Mouse (Mus musculus) stomach, postnatal 0 days (tissue): ENCODE results near the gene Gal3st2b.
"Not testable (repeated sequence)": the region's sequence is repeated elsewhere in the genome, so short reads cannot be mapped to it uniquely, and the experiment has no call there.

Experiments
- CTCF ChIP-seq: IDR thresholded peaks from 2 replicates; pipeline ENCODE4 v1.5.1; 2016; ENCODE audit warnings: antibody characterized with exemption, low read depth, mild to moderate bottlenecking, moderate library complexity
- EP300 ChIP-seq: optimal IDR thresholded peaks from 2 replicates; pipeline ENCODE3; 2016; ENCODE audit warnings: antibody characterized with exemption

DNA sequence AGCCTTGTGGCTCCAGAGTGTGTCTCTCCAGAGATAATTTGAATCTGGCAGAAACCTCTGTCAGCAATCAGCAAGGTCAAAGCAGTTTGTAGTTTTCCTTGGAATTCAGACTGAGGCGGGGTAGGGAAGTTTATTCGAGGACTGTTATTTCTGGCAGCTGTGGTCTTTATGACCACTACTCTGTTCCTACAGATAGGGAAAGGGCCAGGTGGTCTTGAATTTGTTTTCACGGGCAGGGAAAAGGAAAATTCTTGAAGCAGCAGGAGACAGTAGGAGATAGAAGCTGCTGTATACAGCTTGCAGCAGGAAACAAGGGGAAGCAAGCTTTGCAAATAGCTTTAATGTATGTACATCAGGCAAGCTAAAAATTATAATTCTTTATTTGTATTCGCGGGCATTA is 52.3 kb downstream of the Gal3st2b start:
- not testable (repeated sequence) for TF ChIP-seq CTCF, EP300
